Mouse (Mus musculus) liver (tissue): ENCODE data around the gene Sp1.

Experiments
- DNase-seq: peaks from one replicate; pipeline ENCODE4 v3.0.0-alpha.2; 2020; ENCODE audit warnings: mixed read lengths

Sp1 gene

GRCm38 (mm10) chr15:102449366-102449765, 43.4 kb downstream of the Sp1 start:
- DNase-seq: no peak

DNA sequence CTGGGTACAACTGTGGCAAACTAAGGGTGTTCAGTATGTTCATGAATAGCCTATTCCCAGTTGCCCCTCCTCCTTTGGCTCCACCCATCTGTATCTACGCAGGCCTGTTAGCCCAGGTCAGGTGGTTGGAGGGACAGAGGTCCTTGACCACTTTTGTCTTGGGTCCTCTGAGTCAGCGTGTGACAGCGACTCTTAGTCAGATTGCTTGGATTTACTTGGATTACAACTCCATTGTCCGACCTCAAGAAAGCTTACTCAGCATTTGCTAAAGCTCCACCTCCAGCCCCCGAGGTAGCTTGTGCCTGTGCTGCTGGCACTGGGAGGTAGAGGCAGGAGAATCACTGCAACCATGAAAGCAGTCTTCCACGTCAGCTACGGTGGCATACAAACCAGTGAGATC, 45.0 kb downstream of the Sp1 start:
- DNase-seq: peak; percentile 24

- DNase-seq: no peak
These were observed 45.9 kb downstream of the Sp1 start for GRCm38 (mm10) chr15:102451666-102452430.

- DNase-seq: peak; percentile 59
These were observed 50.0 kb downstream of the Sp1 start for GRCm38 (mm10) chr15:102455993-102456392.

DNA sequence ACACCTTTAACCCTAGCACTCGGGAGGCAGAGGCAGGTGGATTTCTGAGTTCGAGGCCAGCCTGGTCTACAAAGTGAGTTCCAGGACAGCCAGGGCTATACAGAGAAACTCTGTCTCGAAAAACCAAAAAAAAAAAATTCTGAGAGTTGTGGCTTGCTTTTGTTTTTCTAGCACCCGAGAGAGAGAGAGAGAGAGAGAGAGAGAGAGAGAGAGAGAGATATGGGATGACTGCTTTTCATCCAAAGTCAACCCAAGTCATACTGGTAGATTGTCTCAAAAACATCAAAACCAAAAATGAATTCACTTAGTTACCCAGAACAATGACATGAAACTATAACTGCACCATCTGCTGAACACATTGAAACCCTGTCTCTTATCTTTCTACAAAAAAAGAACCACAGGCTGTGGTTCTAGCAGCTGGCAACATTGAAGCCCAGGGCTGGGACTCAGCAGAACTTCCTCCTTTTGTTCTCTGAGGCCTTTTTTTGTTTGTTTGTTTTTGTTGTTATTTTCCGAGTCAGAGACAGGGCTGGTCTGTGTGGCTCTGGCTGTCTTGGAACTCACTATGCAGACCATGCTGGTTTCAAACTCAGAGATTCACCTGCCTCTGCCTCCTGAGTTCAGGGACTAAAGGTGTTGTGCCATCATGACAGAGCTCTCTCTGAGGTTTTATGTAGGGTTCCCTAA, 52.2 kb downstream of the Sp1 start:
- DNase-seq: peak; percentile 7

DNA sequence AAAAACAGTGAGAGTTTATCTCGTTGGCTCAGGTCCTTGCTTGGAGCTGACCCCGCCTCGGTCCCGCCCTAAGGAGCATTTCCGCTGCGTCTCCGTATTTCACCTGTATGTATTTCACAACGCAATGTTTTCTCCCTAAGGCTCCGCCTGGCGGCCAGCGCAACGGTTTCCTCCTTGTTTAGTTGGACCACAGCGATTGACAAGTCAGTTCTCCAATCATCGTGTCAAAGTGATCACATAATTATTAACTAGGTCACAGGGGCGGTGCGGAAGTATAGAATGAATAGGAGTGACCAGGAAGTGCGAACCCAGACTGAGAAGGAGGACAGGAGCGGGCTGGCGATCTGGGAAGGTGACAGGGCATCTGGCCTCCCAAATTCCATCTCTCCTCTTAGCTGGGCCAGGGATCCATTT, 53.0 kb downstream of the Sp1 start, which contains the start of gene Prr13:
Prr13 (plus strand) TSS at position 125 of the 414 bp plus-strand sequence.
- peak; percentile 93 for DNase-seq

DNA sequence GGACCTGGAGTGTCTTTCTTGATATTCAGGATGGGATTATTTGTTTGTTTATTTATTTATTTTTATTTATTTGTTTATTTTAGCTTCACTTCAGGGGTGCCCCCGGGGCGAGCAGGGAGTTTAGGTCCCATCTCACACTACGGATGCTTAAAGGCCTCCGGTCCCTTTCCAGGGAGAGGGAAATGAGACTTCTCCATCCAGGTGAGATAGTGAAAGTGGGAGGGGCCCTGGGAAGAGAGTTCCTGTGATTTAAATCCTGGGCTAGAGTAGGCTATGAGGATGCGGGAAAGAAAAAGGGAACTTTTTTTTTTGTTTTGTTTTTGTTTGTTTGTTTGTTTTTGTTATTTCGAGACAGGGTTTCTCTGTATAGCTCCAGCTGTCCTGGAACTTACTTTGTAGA, 53.4 kb downstream of the Sp1 start:
- DNase-seq: peak; percentile 10

DNA sequence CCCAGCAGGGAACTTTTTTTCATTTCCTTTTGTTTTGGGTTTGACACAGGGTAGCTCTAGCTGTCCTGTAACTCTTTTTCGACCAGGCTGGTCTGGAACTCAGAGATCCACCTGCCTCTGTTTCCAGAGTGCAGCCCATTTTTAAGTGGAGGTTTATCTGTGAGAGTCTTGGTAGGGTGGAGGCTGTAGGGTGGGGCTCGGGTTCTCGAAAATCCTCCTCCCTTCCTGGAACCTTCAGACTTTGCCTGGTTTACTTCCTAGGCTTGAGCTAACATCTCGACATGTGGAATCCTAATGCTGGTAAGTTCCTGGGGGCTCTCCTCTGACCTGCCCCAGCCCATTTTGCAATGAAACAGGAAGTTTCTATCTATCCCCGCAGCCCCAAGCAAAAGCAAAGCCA, 53.9 kb downstream of the Sp1 start:
- peak; percentile 78 for DNase-seq

DNA sequence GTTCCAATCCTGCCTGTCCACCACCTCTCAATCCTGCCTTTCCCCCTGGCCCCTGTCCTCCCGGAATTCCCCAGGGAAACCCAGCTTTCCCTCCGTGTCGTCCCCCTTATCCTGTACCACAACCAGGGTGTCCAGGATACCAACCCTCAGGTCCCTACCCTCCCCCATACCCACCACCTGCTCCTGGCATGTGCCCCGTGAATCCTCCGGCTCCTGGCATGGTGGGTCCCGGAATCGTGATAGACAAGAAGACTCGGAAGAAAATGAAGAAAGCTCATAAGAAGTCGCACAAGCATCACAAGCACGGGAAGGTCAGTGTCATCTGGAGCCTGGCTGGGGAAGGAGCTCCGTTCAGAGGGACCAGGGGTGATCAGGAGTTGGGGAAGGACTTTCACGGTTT, 54.5 kb downstream of the Sp1 start:
- DNase-seq: peak; percentile 6

- peak; percentile 55 for DNase-seq
These were observed 55.0 kb downstream of the Sp1 start for GRCm38 (mm10) chr15:102460971-102461370.

DNA sequence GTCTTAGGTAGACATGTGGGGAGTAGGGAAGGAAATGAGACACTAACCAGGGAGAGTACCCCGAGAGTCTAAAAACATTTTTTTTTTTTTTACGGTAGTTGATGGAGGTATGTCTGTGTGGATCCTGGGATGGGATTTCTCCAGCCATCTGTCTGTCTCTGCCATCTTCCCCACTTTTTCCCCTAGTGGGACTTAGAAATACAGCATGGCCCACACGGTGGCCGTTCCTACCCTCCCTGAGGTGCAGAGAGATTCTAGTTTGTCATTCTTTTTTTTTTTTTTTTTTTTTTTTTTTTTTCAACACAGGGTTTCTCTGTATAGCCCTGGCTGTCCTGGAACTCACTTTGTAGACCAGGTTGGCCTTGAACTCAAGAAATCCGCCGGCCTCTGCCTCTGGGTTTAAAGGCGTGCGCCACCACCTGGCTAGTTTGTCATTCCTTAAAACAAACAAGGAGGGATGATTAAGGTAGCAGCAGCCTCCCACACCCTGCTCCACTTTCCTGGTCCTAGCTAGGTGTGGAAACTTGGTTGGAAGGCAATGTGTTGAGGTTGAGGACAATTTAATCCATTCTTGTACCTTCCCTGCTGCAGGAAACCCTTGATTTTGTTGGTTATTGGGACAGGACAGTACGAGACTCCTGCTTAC, 55.6 kb downstream of the Sp1 start:
- DNase-seq: no peak

GRCm38 (mm10) chr15:102463666-102464065, 57.7 kb downstream of the Sp1 start:
- DNase-seq: no peak

DNA sequence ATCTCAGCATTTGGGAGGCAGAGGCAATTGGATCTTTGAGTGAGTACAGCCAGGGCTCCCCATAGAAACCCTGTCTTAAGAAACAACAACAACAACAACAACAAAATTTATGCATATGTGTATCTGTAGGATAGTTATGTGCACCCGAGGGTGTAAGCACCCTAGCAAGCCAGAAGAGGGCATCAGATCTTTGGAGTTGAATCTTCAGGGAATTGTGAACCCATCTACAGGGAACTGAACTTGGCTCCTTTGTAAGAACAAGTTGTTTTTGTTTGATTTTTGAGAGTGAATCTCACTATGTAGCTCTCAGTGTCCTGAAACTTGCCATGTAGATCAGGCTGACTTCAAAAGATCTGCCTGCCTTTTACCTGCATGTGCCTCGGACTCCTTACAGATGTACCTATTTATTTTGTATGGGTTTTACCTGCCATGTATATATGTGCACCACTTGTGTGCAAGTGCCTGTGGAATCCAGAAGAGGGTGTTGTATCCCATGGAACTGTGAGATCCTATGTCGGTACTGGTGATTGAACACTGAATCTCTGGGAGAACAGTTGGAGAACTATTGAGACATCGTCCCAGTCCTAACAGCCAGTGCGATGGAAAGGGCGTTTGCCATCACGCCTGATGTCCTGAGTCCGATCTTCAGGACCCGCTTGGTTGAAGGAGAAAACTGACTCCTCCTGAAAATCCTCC, 62.9 kb downstream of the Sp1 start:
- no peak for DNase-seq

GRCm38 (mm10) chr15:102470183-102470604, 64.3 kb downstream of the Sp1 start, which contains the start of gene Pcbp2:
TSS of gene Pcbp2 (plus strand) at chr15:102470539.
- peak; percentile 97 for DNase-seq

DNA sequence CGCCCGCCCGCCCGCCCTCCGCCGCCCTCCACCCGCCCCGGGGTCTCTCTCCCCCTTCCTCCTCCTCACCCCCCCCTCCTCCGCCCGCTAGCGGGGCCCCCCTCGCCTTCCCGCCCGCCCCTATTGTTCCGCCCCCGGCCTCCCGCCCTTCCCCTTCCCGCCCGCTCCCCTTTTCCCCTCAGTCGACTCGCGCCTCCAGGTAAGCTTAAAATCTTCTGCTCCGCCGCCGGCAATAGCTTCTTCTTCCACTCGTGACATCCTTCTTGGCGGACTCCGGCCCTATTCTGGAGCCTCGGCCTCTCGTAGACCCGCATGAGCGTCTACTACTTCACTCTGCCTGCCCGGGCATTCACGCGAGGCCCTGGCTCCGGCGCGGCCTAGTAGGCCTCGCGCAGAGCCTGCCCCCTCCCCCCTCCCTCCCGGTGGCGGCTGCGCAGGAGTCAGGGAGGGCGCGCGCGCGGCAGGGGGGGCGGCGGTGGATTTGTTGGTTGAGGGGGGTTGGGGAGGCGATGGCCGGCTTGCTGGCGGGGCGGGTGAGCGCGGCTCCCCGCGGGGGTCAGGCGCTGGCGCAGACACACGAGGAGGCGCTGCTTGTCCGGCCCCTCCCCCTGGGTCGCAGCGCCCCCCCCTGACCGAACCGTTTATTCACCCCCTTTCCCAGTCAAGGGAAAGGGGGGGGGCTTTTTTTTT, 64.8 kb downstream of the Sp1 start:
- peak; percentile 85 for DNase-seq

DNA sequence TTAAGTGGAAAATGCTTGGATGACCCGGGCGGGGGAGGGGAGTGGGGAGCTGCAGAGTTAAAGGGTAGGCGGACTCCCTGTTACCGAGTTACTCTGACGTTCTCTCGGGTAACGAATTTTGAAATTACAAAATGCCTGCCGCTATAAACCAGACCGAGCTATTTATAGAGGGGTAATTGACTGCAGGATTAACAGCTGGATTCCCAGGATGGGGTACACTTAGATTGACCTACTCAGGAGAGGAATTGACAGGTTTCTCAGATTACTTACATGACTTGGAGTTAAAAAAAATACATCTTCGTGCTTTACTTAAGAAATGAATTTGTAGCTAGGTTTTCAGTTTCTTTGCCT, 65.3 kb downstream of the Sp1 start:
- DNase-seq: no peak

GRCm38 (mm10) chr15:102471727-102472126, 65.8 kb downstream of the Sp1 start:
- no peak for DNase-seq

DNA sequence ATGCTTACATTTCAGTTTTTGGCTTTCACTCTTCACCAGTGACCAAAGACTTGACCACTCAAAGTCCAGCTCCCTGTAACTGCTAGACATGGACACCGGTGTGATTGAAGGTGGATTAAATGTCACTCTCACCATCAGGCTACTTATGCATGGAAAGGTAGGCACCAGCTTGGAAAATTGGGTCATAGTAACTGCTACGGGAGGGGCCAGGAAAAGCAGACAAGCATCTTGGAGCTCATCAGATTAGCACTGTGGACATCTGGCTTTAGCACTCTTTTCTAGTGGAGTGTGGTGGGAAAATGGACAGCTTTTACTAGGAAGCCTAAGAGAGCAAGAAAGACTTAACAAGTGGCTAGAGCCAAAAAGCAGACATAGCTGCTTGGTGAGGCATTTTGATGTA, 67.3 kb downstream of the Sp1 start:
- no peak for DNase-seq

DNA sequence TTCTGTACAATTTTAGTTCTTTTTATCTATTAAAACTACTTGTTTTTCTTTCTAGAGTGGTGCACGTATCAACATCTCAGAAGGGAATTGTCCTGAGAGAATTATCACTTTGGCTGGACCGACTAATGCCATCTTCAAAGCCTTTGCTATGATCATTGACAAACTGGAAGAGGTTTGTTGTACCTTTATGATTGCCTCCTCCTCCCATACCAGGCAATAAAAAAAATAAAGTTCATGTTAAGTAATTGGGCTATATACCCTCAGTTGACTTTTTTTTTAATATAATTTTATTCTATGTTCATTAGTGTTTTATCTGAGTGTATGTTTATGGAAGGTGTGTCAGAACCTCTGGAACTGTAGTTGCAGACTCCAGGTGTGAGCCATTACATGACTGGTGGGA, 68.6 kb downstream of the Sp1 start:
- no peak for DNase-seq

- no peak for DNase-seq
These were observed 77.2 kb downstream of the Sp1 start for GRCm38 (mm10) chr15:102483136-102483535.

DNA sequence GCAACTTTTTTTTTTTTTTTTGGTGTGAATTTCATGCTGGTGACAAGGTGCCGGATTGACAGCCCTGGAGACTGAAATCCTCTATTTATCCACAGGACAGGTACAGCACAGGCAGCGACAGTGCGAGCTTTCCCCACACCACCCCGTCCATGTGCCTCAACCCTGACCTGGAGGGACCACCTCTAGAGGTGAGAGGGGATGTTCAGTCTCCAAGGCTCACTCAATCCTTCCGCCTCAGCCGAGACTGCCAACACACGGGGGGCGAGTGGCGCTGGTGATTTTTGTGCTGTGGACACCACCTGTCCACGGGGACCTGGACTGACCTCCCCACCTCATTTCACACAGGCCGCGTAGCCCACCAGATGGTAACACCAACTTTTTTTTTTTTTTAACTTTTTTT, 79.9 kb downstream of the Sp1 start:
- DNase-seq: no peak
